Mouse (Mus musculus) cerebellum, adult 9-10 months (tissue): ENCODE data around the gene A630001G21Rik.
A peak's percentile ranks its signal among the peaks of the same experiment; 100 is the strongest.
"Not testable (repeated sequence)": the region's sequence is repeated elsewhere in the genome, so short reads cannot be mapped to it uniquely, and the experiment has no call there.

Source experiments
- DNase-seq: peaks from one replicate; pipeline ENCODE4 v3.0.0; 2022

A630001G21Rik gene

DNA sequence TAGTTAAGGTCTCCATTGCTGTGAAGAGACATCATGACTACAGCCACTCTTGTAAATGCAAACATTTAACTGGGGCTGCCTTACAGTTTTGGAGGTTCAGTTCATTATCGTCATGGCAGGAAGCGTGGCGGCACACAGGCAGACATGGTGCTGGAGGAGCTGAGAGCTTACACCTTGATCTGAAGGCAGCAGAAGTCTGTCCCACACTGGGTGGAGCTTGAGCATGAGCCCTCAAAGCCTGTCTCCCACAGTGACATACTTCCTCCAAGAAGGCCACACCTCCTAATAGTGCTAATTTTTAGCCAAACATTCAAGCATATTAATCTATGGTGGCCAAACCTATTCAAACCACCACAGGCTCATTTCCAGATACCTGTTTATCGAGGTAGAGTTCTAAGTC lies at the start of gene A630001G21Rik:
Gene A630001G21Rik (minus strand): TSS at position 208 of the 400 bp plus-strand sequence.
- DNase-seq = no peak

DNA sequence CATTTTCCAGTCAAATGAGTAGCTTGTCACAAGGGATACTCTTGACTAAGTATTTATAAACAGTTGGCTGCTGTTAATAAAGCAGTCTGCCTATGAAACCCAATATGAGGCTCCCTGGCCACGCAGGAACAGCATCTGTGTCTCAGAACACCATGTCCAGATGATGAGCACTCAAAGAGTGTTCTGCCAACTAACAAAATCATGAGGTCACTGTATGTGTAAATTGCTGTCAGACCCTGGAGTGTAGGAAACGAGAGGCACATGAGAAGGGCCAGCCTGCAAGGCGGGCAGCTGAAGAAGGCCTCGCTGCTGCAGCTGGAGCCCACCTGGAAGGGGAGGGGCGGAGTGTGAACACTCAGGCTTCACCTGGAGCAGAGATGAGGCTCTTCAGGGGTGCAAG lies 48.7 kb upstream of the A630001G21Rik start:
- DNase-seq = no peak

DNA sequence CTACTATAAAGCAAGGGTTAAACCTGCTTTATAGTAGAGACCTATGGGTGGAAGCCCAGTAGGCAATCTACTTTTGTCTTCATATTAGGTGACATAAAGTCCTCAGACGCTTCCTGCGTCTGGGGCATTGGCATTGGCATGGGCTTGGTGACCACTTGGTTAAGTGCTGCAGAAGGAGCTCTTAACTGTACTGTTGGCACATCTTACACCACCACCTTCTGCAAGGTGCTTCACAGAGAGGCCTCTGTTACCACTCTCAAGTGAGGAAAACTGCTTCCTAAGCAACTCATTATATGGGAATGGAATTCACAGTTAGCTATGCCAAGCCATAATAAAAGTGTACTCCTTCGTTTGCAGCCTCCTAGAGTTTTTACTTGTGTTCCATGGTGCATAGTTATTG lies 46.5 kb upstream of the A630001G21Rik start:
- no peak for DNase-seq

DNA sequence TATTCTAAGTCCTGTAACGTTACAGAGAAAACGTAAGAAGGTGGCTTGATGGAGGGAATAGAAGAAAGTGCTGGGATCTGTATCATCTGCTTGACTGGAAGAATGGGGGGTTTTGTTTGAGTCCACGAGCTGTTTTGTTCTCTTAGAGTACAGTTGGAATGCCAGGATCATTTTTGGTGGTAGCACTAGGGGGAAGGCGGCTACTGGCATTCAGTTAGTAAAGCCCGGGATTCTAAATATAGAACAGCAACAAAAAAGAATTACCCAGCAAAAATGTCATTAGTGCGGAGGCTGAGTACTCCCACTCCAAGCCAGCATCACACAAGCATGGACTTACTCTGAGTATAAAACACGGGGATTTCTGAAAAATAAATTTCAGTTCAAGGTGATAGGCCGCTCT lies 43.8 kb upstream of the A630001G21Rik start:
- no peak for DNase-seq

DNA sequence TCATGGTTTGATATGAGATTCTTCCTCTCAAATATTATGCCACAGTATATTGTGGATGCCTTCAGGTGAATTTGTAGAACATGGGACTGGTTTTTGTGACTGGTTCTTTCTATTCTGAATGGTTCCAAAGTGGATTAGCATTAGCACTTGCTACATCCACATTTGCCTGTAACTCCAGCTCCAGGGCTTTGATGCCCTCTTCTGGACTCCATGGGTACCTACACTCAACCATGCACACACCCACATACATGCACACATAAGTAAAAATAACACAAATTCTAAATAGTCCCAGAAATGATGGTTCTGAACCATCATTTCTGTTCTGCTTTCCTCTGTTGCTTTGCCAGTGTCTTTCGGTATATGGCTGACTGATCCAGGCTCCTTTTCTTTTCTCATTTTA lies 41.3 kb upstream of the A630001G21Rik start:
- no peak for DNase-seq

DNA sequence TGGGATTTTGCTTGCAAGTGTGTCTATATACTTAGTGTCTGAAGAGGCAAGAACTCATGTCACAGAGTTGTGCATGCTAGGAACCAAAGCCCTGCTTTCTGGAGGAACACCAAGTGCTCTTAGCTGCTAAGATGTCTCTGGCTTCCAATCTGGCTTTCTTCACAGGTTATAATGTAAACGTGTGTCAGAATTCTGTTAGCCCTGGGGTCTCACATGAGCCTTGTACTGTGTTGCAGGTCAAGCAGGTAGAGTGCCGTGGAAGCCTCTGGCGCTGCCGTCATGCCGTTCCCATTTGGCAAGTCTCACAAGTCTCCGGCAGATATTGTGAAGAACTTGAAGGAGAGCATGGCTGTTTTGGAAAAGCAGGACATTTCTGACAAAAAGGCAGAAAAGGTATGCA lies 39.7 kb upstream of the A630001G21Rik start:
- DNase-seq = no peak

DNA sequence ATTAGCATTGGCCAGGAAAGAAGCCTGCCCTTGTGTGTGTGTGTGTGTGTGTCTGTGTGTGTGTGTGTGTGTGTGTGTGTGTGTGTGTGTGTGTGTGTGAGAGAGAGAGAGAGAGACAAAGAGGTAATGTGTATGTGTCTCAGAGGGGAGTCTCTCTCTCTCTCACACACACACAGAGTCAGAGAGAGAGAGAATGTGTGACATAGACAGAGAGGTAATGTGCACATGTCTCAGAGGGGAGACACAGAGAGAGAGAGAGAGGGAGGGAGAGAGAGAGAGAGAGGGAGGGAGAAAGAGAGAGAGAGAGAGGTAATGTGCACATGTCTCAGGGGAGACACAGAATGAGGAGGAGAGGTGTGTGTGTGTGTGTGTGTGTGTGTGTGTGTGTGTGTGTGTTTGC lies 35.8 kb upstream of the A630001G21Rik start:
- not testable (repeated sequence) for DNase-seq

DNA sequence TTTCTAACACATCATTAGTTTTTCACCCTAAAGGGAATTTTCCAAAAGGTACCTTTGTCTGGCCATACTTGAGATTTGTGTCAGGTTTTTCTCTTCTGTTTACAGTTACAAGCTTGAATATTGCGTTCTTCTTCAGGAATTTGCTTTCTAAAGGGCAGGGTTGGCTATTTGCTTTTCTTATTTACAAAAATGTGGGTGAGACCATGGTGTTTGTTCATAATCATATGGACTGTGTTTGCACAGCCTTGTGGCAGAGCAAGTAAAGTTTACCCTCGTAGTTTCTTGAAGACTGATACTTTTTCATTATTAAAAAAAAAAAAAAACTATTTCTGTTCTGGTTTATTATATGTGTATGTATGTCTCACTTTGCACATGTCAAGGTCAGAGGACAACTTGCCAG lies 32.3 kb upstream of the A630001G21Rik start:
- no peak for DNase-seq

DNA sequence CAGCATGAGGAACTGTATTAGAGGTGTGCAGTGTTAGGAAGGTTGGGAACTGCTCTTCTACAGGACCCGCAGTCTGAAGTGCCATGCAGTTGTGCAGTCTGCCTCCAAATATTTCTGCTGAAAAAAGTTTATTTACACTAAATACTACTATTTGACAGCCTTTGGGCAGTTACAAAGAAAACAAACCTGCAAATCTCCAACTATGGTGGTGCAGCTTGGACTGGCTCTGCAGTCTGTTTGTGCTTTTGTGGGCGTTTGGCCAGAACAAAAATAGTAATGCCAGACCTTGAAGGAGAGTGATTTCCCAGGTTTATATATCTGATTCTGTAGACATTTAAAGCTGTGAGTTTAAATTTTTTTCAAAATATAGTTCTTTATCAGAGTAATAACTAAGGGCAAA lies 31.9 kb upstream of the A630001G21Rik start:
- peak; percentile 58 for DNase-seq

DNA sequence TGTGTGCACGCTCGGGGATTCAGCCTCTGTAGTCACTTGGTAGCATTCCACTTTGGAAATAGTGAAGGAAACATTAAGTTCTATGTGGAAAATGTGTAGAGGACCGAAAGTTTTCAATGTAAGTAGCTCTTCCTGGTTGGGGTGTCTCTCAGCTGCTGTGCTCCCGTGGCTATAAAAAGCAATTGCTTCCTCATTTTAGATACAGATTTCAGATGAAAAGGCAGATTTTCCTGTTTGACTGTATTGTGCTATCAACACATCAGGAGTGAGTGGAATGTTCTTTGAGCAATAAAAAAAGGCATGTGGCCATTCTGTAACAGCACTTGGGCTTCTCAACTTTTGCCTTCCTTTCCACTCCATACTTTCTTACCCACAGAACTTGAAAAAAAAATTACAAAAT lies 30.8 kb upstream of the A630001G21Rik start:
- no peak for DNase-seq

DNA sequence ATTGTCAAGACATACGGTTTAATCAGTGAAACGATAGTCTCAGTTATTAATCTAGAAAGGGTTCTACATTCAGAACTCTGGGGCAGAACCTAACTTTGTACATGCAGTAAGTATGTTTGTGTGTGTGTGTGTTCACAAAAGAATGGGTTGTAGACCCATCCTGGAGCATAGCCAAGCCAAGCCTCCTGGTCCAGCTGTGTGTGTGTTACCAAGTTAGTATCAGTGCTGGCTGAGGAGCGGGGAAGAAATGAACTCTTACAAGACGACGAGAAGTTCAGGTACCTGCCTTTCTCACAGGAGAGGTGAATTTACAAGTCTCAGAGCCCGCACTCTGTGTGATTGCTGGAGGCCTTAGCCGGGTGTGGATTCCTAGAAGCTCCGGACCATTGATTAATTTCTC lies 26.1 kb upstream of the A630001G21Rik start:
- no peak for DNase-seq

DNA sequence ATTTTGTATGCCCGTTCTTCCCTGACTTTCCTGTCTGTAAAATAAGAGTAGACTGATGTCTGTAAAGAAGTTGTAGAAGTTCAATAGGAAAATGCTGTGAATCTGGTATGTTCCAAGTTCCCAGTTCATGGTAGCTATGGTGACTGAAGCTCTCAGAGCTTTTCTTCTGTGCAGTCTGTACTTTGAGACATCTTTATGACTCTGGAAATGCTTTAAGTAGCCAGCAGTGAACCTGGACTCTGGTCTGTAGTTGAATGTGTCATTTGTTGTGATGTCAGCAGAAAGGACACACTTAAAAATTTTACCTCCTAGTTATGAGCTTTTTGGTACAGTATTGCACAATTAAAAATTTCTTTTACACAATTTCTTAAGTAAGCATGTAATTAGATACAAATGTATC lies 24.1 kb upstream of the A630001G21Rik start:
- no peak for DNase-seq

DNA sequence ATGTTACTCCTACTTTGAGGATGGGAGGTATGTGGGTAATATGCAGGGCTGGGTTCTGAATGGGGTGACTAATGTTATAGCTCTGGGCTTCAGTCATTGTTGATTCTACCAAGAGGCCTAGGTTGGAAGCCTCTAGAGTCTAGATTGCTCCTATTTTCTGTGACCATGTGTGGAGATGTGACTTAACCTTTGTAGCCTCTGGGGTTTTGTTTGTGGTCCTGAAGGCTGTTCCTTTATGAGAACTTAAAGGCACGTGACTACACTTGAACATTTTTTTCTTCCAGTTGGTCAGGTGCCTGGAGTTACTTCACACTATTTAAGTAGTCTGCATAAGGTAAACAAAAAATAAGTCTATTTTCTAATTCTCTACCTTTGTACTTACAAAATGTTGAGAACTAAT lies 21.3 kb upstream of the A630001G21Rik start:
- no peak for DNase-seq

DNA sequence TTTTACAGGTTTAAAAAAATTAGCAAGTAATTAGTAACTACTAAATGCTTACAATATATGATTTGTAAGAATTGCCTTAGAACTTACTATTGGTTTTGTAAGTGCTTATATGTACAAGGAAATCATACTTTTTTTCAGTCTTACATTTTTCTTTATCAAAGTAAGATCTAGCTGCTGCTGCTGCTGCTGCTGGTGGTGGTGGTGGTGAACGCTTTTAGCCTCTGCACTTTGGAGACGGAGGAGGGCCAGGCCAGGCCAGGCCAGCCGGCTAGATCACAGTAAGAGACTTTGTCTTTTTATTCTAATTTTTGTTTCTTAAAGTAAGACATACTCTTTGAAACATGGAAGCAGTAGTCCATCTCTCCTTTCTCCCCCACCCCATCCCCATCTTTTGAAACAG lies 16.8 kb upstream of the A630001G21Rik start:
- peak; percentile 3 for DNase-seq

DNA sequence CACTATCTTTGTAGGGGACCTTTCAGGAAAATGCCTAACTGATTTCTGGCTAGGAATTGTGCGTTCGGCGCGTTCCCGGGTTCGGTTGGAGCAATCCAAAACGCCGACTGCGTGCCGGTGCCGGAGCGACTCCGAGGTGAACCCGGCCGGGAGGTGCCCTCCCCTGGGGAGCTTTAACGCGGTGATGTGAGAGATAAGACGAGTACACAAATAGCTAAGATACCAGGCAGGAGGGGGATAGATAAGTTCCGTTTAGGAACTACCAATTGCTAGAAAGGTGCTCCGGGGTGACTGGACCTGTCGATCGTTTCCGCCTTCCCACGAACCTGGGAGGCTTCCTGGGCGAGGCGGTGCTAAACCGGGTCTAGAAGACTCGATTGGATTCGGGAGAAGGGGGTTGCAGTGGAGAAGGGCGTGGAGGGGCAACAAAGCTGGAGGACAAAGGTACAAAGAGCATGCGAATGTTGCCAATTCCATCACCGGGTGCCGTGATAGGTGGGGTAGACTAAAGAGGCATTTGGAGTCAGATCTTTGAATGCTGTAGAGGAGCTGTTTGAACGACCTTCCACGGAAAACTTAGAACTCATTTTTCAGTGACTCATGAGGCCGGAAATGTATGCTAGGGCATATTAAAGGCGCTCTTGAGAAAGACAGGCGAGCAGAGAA lies 15.8 kb upstream of the A630001G21Rik start:
- DNase-seq = peak; percentile 40

DNA sequence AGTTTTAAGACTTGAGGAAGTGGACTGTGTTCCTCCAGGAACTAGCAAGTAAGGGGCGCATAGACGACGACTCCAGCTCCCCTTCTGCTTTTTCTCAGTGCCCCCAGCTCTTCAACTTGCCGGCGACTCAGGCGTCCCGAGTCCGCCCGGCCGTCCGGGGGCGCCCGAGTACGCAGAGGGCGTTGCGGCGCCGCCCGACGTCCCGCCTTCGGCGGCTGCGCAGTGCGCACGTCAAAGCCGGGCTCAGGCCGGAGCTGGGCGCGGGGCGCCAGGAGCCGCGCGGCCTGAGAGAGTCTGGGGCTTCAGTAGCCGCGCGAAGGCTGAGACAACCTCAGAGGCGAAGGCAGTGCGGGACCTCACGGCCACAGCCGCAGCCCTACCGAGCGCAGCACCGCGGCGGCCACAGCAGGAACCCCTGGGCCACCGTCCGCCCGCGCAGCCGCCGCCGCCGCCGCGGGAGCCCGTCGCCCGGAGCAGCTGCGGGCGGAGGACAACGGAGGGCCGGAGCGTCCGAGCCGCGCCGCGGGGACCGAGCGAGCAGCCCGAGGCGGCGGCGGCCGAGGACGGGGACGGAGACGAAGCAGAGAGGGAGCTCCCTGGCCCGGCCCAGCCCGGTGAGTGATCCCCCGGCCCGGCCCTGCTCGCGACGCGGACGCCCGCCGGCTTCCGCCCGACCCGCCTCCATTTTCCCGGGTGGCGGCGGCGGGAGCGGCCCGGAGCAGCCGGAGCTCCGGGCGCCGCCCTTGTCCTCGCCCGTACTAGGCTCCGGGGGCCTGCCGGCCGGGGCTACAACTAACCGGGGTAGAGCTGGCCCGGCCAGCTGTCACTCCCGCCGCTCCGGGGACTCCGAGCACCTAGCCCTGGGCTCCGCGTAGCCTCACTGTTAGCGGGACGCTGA lies 15.0 kb upstream of the A630001G21Rik start, which contains the start of gene Cab39:
Gene Cab39 (plus strand): TSS at position 234 of the 898 bp plus-strand sequence.
- DNase-seq = peak; percentile 81

DNA sequence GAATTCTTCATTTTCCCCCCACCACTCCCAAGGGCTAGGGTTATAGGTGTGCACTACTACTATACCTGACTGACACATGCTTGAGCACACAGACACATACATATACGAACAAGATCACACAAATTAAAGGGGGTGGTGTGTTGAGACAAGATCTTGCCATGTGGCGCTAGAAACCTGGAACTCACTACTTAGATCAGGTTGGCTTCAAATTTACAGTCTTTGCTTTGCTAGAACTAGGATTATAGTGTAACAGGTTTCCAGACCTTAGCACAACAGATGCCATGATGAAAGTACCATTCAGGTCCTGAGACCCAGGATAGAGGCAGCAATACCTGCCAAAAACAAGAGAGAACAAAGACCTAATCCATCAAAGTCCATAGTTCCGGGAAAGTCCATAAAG lies 13.0 kb upstream of the A630001G21Rik start:
- DNase-seq = no peak

DNA sequence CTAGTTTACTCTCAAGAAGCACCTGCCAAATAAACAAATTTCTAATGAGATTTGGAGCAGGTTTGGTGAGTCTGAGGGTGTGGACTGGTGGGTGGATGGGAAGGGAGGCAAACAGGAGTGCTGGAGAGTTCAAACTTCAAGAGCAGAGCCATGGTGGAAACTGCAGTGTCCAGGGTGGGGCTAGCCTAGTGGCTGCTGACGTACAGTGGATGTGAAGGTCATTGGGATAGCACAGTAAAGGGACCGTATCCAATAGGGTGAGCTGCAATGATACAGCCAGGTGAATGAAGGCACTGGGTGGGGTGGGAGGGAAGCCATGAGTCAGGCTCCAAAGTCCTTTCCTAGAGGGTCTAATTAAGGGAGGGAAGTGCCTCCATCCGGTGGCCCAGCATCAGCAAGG lies 12.1 kb upstream of the A630001G21Rik start:
- no peak for DNase-seq

DNA sequence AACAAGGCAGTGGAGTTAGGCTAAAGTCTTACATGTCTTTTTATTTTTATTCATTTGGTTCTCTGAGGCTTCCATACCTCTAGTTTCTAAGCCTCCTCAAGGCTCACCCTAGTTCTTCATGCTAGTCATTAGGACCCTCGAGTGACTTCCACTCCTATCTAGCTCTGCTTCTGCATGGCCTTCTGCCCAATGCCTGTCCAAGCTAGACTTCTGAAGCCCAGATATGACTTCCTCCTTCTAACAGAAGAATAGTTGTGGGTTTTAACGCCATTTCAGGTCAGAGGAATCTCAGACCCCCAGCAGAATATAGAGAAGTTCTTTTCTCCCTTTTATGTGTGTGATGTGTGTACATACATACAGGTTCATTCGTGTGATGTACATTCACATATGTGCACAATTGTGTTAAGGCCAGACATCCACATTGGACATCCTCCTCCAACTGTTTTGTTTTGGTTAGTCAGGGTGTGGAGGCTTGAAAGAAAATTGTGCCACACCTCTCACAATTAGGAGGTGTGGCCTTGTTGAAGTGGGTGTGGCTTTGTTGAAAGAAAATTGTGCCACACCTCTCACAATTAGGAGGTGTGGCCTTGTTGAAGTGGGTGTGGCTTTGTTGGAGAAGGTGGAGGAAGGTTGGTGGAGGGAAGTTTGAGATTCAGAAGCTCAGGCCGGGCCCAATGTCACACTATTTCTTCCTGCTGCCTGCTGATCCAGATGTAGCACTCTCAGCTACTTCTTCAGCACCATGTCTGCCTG lies 1.2 kb upstream of the A630001G21Rik start:
- DNase-seq = no peak

DNA sequence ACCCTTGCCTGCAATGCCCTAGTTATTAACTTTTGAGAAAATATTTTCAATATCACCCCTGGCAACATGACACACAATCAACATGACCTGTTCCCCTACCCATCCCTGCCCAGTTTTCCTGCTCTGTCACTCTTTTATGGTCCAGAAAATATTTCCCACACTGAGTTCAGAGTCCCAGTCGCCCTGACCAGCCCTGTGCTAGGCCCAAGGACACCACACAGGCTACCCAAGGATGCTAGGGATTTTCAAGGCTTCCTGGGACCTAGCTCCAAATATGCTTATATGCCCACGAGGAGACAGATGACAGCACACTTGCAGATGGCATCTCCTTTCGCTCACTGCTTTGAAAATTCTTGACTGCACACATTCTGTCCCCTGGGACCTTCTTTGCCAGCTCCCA lies 569 bp upstream of the A630001G21Rik start:
- no peak for DNase-seq

DNA sequence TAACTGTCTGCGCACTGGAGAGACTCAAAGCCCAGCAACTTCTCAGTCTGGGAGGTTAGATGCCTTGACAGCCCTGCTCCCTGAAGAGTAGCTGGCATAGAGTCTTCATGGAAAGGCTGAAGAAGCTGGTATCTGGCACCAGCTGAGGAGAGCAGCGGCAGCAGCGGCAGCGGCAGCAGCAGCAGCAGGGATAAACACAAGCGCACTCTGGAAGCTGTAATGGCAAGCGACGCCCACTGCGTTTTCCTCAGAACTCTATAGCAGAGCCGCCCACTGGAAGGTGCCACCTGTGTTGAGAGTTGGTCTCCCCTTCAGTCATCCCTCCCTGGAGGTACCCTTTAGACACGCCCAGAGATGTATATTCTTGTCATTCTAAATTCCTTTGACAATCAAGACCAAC lies 2.3 kb downstream of the A630001G21Rik start:
- no peak for DNase-seq

DNA sequence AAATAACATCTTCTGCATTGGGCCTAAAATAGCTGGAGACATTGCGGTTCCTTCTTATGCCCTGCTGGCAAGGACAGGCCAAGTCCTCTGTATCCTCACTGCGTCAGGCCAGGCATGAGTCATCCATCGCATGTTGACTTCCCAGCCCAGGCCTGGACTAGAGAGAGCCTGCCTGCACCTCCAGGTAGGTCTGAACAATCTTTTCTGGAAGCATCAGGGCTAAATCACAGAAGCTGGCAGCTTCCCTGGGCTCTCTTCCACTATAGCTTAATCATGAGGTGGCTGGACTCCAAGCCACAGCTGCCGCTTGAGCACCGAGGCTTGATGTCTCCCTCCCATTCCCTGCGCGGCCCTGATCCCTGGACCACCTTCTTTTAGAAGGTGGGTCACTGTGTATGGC lies 3.3 kb downstream of the A630001G21Rik start:
- DNase-seq = no peak

DNA sequence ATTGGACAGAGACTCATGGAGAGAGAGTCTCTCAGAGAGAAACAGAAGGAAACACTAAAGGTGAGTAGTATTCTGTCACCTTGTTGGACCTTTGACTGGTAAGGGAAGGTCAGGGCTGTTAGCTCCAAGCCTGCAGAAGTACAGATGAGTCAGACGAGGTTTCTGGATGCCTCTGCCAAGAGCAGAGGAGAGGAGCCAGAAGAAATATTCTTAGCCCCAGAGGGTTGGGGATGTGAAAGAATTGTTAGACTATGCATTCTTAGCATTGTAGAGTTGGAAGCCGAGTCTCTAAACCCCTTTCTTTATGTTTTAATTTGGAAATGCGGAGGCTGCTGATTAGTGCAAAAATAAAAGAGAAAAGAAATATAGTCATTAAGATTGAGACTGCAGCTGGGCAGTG lies 6.5 kb downstream of the A630001G21Rik start:
- no peak for DNase-seq

DNA sequence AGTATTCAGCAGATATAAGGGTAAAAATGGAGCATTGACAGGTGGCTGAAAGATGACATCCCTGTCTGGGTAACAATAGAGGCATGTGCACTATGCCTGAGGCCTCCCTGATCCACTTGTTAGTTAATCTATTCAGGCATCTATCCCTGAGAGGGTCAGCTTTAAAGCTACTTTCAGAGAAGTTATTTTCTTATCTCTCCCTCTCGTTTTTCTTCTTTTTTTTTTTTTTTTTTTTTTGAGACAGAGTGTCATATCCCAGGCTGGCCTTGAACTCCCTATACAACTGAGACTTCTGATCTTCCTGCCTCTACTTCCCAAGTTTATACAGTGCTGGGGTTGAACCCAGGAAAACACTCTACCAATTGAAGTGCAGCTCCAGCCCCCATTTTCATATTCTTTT lies 10.7 kb downstream of the A630001G21Rik start:
- DNase-seq = no peak
